Mouse (Mus musculus) liver, embryonic 14.5 days (tissue): Measurements from ENCODE around the gene Nkd1. TPM values are rescaled to one million over a fixed set of nuclear protein-coding genes. Genes with fewer than 3 reads are reported as not detected.

Experiments
- ATAC-seq: fragments of 200-750 bp; cut with Nextera tagmentation; 2 replicates; pipeline ENCODE4 v1.8.0; 2017; ENCODE audit warnings: moderate number of reproducible peaks, mild to moderate bottlenecking, moderate library complexity; ENCODE audit not compliant: insufficient read depth
- DNase-seq, 3 experiments: peaks; one replicate each; pipeline ENCODE4 v3.0.0-alpha.2; 2012 to 2013; ENCODE audit warnings: low read depth in 3 of 3, low spot score in 3 of 3
- H3K27ac ChIP-seq: fragments of 300-500 bp; sonication (generic); 2 replicates; pipeline ENCODE4 v1.5.1; 2014; ENCODE audit warnings: moderate library complexity, mild to moderate bottlenecking, control low read depth, inconsistent platforms
- H3K27me3 ChIP-seq: fragments of 300-500 bp; sonication (generic); 2 replicates; pipeline ENCODE4 v1.6.1; 2014; ENCODE audit warnings: mild to moderate bottlenecking, low read length, moderate library complexity; ENCODE audit not compliant: control insufficient read depth, insufficient read depth
- H3K36me3 ChIP-seq: fragments of 300-500 bp; sonication (generic); replicated peaks from 2 replicates; pipeline ENCODE4 v1.6.1; 2014; ENCODE audit warnings: low read depth; ENCODE audit not compliant: control insufficient read depth, insufficient read depth
- H3K4me1 ChIP-seq, 2 experiments: fragments of 200-500 bp in 1 of 2; fragments of 300-500 bp in 1 of 2; sonication (generic) in 1 of 2; replicated peaks; 2 replicates each; pipeline ENCODE4 v1.6.1; 2012 to 2014; ENCODE audit warnings: antibody characterized with exemption in 1 of 2, inconsistent platforms in 1 of 2, low read length in 1 of 2; ENCODE audit not compliant: control insufficient read depth in 2 of 2, insufficient read depth in 2 of 2
- H3K4me2 ChIP-seq: fragments of 300-500 bp; sonication (generic); 2 replicates; pipeline ENCODE4 v1.6.1; 2014; ENCODE audit warnings: low read depth, mild to moderate bottlenecking, control low read depth, moderate library complexity
- H3K4me3 ChIP-seq, 2 experiments: fragments of 200-500 bp in 1 of 2; fragments of 300-500 bp in 1 of 2; sonication (generic) in 1 of 2; 2 replicates each; pipeline ENCODE4 v1.5.1; 2012 to 2014; ENCODE audit warnings: low read depth in 2 of 2, low read length in 2 of 2, mild to moderate bottlenecking in 2 of 2, control low read depth in 1 of 2, inconsistent platforms in 1 of 2, moderate library complexity in 1 of 2; ENCODE audit not compliant: insufficient read depth in 1 of 2
- H3K9ac ChIP-seq: fragments of 300-500 bp; sonication (generic); replicated peaks from 2 replicates; pipeline ENCODE4 v1.6.1; 2014; ENCODE audit warnings: mild to moderate bottlenecking, control low read depth, moderate library complexity
- H3K9me3 ChIP-seq: fragments of 300-500 bp; sonication (generic); 2 replicates; pipeline ENCODE4 v1.6.1; 2016; ENCODE audit warnings: low read length, mixed read lengths; ENCODE audit not compliant: control insufficient read depth
- CTCF ChIP-seq: IDR thresholded peaks from 2 replicates; pipeline ENCODE4 v1.5.1; 2016; ENCODE audit warnings: antibody characterized with exemption, low read depth, control low read depth
- EP300 ChIP-seq: IDR thresholded peaks from 2 replicates; pipeline ENCODE4 v1.6.1; 2016; ENCODE audit warnings: antibody characterized with exemption, low read depth
- WGBS: fragments of 180-500 bp; shearing (Covaris S2); extraction: QIAGEN DNeasy Blood & Tissue Kit; methylation state at CpG from one replicate; pipeline ENCODE4 v1.1.7; 2014; ENCODE audit not compliant: insufficient replicate concordance; 5-methylcytosine and 5-hydroxymethylcytosine counted together
- polyA plus RNA-seq, 2 experiments: library from polyadenylated mRNA; depleted of rRNA in 1 of 2; stranded (reverse) in 1 of 2; unstranded in 1 of 2; fragments of >200 nt; fragmentation: Nextera tagmentation in 1 of 2; extraction: Ambion mirVana in 1 of 2; gene quantifications; 2 replicates each; pipeline versions ENCODE4 v1.2.1 to v1.2.3; 2012 to 2014

Gene Nkd1
- polyA plus RNA-seq, 2 experiments: 0.96 to 0.97 TPM

- Histone ChIP-seq H3K4me3 (no peak overlapping the region), H3K27me3 (no peaks in the 10 kb centered on the region), H3K27ac (no peak overlapping the region), H3K9me3 (no peaks in the 10 kb centered on the region), H3K9ac (no peak overlapping the region), H3K36me3 (no peaks in the 10 kb centered on the region), H3K4me1 (no peaks in the 10 kb centered on the region), H3K4me2 (no peak overlapping the region)
- WGBS: 66% methylated on average over 7 of the region's 7 CpGs
- DNase-seq (no peak), ATAC-seq (no peak)
- TF ChIP-seq EP300: no peak
These were observed 24.3 kb downstream of the Nkd1 start for GRCm38 (mm10) chr8:88545441-88545840.

- Histone ChIP-seq H3K27me3 (no peaks in the 10 kb centered on the region), H3K9me3 (no peaks in the 10 kb centered on the region), H3K27ac (no peak overlapping the region), H3K4me3 (no peak overlapping the region), H3K4me2 (no peak overlapping the region), H3K9ac (no peak overlapping the region), H3K4me1 (no peaks in the 10 kb centered on the region), H3K36me3 (no peaks in the 10 kb centered on the region)
- 75% methylated on average over 18 of the region's 18 CpGs for WGBS
- DNase-seq: no peak
- TF ChIP-seq CTCF: no peak
- no peak for ATAC-seq
These were observed 25.0 kb downstream of the Nkd1 start for GRCm38 (mm10) chr8:88546032-88546732.

DNA sequence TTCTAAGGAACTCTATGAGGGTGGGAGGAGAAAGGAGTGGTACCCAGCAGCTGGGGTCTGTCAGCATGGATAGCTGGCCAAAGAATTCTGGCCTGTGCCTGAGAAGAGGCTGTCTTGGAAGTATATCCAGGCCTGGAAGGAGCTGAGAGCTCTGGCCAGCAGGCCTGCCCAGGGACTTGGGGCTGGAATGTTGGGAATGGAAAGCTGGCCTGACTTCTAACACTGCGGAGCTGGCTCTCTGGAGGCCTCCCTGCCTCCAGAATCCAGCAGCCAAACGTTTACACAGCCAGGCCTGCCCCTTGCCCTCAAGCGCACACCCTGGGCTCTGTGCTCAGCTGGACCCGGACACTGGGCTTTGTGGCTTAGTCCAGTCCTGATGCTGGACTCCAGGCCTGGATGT, 34.5 kb downstream of the Nkd1 start:
- WGBS: 51% methylated on average over 4 of the region's 4 CpGs
- H3K4me2 ChIP-seq: no peak overlapping the region
- TF ChIP-seq EP300: no peak
- TF ChIP-seq CTCF: no peak
- H3K27ac ChIP-seq: no peak overlapping the region
- H3K27me3 ChIP-seq: no peaks in the 10 kb centered on the region
- H3K9ac ChIP-seq: no peak overlapping the region
- no peaks in the 10 kb centered on the region for H3K9me3 ChIP-seq
- no peaks in the 10 kb centered on the region for H3K36me3 ChIP-seq
- ATAC-seq (no peak), DNase-seq (no peak)
- H3K4me3 ChIP-seq: no peak overlapping the region
- H3K4me1 ChIP-seq: no peaks in the 10 kb centered on the region

DNA sequence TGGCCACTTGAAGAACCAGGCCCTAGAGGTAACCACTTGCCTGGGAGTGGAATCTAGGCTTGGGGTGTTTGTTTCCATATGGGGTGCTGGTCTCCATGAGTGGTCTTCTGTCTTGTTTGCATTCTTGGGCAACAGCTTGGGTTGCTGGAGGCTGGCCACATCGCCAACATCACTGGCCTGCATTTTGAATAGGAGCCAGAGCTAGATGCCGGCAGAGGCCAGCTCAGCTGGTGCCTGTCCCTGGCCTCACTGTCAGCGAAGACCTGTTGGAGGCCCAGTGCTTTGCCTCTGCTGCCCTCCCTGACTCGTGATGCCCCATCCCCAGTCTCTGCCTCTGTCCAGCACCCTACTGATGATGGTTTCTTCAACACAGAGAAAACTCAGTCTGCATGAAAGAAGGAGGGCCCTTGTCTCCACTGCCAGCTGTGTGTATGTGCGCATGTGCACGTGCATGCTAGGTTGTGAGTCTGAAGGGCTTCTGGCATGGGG, 38.9 kb downstream of the Nkd1 start:
- Histone ChIP-seq H3K4me1 (0 out of 4 replicates have a peak, but pooled peaks cover 0 to 3% of the 10 kb centered on the region in 2 experiments), H3K27ac (no peak overlapping the region), H3K9ac (no peak overlapping the region), H3K4me3 (no peak overlapping the region), H3K27me3 (no peaks in the 10 kb centered on the region), H3K36me3 (no peaks in the 10 kb centered on the region), H3K9me3 (no peaks in the 10 kb centered on the region), H3K4me2 (no peak overlapping the region)
- TF ChIP-seq EP300 (no peak), CTCF (no peak)
- 64% methylated on average over 6 of the region's 6 CpGs for WGBS
- ATAC-seq (no peak), DNase-seq (no peak)

DNA sequence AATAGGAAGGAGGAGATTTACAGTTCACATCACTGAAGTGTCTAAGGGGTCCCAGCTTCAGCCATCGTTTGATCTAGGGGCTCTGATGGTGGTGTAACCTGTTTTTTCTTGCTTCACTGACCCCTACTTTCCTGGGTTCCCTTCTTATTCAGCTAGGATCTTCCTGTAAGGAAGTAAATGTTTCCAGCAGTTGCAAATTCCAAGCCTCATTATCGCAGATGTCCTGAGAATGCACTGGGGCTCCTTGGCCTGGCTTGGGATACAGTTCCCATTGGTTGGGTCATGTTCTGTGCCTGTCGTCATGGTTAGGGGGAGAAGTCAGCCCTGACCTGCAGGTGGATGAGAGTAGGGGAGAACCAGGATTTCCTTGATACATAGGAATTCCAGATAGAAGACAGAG, 40.2 kb downstream of the Nkd1 start:
- TF ChIP-seq EP300 (no peak), CTCF (no peak)
- WGBS: 51% methylated on average over 3 of the region's 3 CpGs
- H3K27ac ChIP-seq: no peak overlapping the region

More for the DNA sequence above, 40.2 kb downstream of the Nkd1 start:
- no peak overlapping the region for H3K4me2 ChIP-seq
- no peak overlapping the region for H3K9ac ChIP-seq
- DNase-seq (no peak), ATAC-seq (no peak)
- H3K9me3 ChIP-seq: no peaks in the 10 kb centered on the region
- peaks cover 0 to 8% of the 10 kb centered on the region in 2 experiments; a peak in 1 of 4 replicates for H3K4me1 ChIP-seq
- H3K36me3 ChIP-seq: no peaks in the 10 kb centered on the region
- H3K4me3 ChIP-seq: no peak overlapping the region
- no peaks in the 10 kb centered on the region for H3K27me3 ChIP-seq
